Mouse (Mus musculus): ENCODE results near the gene Olfr1138. TPM values are rescaled to one million over a fixed set of nuclear protein-coding genes. Genes with fewer than 3 reads are reported as not detected.

The Olfr1138 gene
- not detected for total RNA-seq (2021)
- long read RNA-seq, experiment 1 = 0 reads
- long read RNA-seq, experiment 2 = 0 reads

DNA sequence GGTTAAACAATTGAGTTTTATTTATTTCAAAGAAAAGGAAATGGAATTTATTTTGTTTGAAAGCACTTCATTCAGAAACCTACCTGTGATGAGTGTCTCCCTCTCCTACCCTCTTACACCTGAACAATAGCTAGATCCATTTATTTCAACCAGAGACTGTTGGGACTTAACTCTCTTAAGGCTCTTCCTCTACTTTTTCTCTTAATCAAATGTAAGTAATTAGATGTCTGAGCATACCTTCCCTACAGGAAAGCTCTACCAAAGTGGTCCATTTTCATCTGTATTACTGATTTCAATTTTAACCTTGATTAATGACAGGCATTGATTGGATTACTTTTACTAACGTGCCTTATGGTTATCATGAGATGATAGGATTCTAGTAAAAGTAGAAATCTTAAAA, at the start of gene Olfr1138:
Olfr1138 (minus strand) TSS at position 101 of the 400 bp plus-strand sequence.
- no peak for DNase-seq (ENCODE audit: low spot score)

DNA sequence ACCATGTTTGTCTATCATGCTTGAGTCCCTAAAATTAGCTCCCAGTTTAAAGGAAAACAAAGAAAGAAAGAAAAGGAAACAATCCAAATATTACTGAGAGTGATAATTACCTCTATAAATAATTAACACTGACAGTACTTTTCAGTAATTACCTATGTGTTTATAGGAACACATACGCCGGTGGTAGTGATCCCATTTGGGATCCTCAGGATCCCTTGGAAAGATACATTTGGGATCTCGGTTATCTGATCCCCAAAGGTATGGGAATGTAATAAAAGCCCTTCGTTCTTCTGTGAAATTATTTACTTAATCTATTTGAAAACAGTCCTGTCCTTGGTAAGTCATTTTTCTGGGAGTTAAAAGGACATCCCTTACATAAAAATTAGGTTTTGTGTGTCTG, 39.4 kb upstream of the Olfr1138 start, which contains the start of gene Olfr152:
Olfr152 (plus strand) TSS at position 301 of the 400 bp plus-strand sequence.
- no peak for DNase-seq (ENCODE audit: low spot score)

DNA sequence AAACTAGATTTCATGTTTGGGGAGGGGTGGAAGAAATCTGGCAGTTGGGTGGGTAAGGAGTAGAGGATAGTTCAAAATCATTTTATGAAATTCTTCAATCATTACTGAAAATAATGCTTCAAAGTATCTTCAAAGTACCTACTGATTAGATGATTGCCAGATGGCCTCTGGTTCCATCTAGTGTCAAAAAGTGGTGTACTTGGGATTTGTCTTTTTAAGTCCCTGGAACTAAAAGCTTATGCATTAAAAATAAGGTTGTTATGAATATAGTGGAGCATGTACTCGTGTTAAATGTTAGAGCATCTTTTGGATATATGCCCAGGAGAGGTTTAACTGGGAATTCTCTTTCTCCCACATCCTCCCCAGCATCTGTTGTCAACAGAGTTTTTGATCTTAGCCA, 36.4 kb upstream of the Olfr1138 start:
- no peak for DNase-seq (ENCODE audit: low spot score)

- DNase-seq (ENCODE audit: low spot score) = no peak
Observed at GRCm38 (mm10) chr2:87753891-87754290, 14.1 kb upstream of the Olfr1138 start, which contains the start of gene Olfr1141. Gene Olfr1141, minus strand, starts transcription at chr2:87753991.

DNA sequence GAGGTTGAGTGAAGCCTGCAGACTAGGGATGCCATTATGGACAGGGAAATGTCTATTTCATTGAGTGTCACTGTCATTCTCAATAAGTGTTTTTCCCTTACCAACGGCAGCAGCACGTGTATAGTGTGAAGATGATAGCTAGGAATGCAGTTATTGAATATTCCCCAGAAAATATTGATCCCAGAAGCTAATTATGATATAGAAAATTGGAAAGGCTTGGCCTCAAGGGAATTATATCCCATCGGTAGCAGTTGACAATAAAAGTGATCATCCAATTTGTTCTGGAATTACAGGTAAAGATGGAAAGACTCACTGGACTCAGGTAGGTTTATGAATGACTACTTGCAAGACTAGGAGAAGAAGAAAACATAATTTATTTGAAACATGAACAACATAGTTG, 3.7 kb upstream of the Olfr1138 start, which contains the start of gene Olfr1140:
Olfr1140 (plus strand) TSS at position 301 of the 400 bp plus-strand sequence.
- DNase-seq (ENCODE audit: low spot score) = no peak

GRCm38 (mm10) chr2:87713079-87713478, 26.7 kb downstream of the Olfr1138 start, which contains the start of gene Olfr1137:
Gene Olfr1137, minus strand, starts transcription at chr2:87713179.
- DNase-seq (ENCODE audit: low spot score) = no peak

- DNase-seq (ENCODE audit: low spot score) = no peak
Observed at GRCm38 (mm10) chr2:87693847-87694246, 45.9 kb downstream of the Olfr1138 start, which contains the start of gene Olfr1136. Gene Olfr1136, minus strand, starts transcription at chr2:87693947.

Other genes with a start within 250 kb of the Olfr1138 start
- not detected for gene Pramel7, start 242.9 kb downstream of the Olfr1138 start, total RNA-seq (2021)
- not detected for gene Pramel6, start 233.4 kb downstream of the Olfr1138 start, total RNA-seq (2021)
- gene Olfr153, start 208.2 kb downstream of the Olfr1138 start, total RNA-seq (2021) = not detected
- not detected for gene Olfr1128, start 194.4 kb downstream of the Olfr1138 start, total RNA-seq (2021)
- gene Olfr1129, start 166.1 kb downstream of the Olfr1138 start, total RNA-seq (2021) = not detected
- gene Olfr1130, start 133.8 kb downstream of the Olfr1138 start, total RNA-seq (2021) = not detected
- gene Olfr1131, start 112.9 kb downstream of the Olfr1138 start, total RNA-seq (2021) = not detected
- gene Olfr1132, start 102.4 kb downstream of the Olfr1138 start, total RNA-seq (2021) = not detected
- gene Olfr1133, start 92.6 kb downstream of the Olfr1138 start, total RNA-seq (2021) = not detected
- gene Olfr1134, start 81.5 kb downstream of the Olfr1138 start, total RNA-seq (2021) = not detected
- gene Olfr1135, start 66.3 kb downstream of the Olfr1138 start, total RNA-seq (2021) = not detected
- gene Olfr1136, start 46.0 kb downstream of the Olfr1138 start, total RNA-seq (2021) = not detected
- gene Olfr1137, start 26.8 kb downstream of the Olfr1138 start, total RNA-seq (2021) = not detected
- not detected for gene Olfr1140, start 3.8 kb upstream of the Olfr1138 start, total RNA-seq (2021)
- not detected for gene Olfr1141, start 14.0 kb upstream of the Olfr1138 start, total RNA-seq (2021)
- not detected for gene Olfr152, start 39.5 kb upstream of the Olfr1138 start, total RNA-seq (2021)
- gene Olfr1143, start 60.6 kb upstream of the Olfr1138 start, total RNA-seq (2021) = not detected
- gene Olfr1145, start 69.8 kb upstream of the Olfr1138 start, total RNA-seq (2021) = not detected
- not detected for gene Olfr1148, start 90.6 kb upstream of the Olfr1138 start, total RNA-seq (2021)
- not detected for gene Olfr1150-ps1, start 104.0 kb upstream of the Olfr1138 start, total RNA-seq (2021)
- gene Olfr1151, start 115.9 kb upstream of the Olfr1138 start, total RNA-seq (2021) = not detected
- gene Olfr1152, start 126.5 kb upstream of the Olfr1138 start, total RNA-seq (2021) = not detected
- gene Olfr1153, start 155.0 kb upstream of the Olfr1138 start, total RNA-seq (2021) = not detected
- not detected for gene Olfr1154, start 165.2 kb upstream of the Olfr1138 start, total RNA-seq (2021)
- gene Olfr1155, start 205.2 kb upstream of the Olfr1138 start, total RNA-seq (2021) = not detected
- not detected for gene Olfr1156, start 213.1 kb upstream of the Olfr1138 start, total RNA-seq (2021)
- not detected for gene Olfr1157, start 228.3 kb upstream of the Olfr1138 start, total RNA-seq (2021)
- gene Olfr74, start 234.7 kb upstream of the Olfr1138 start, total RNA-seq (2021) = not detected

Data from gastrocnemius, adult 18-20 months (tissue).